Mouse (Mus musculus) heart, adult 2 months (tissue): Measurements from ENCODE around the gene Dap.

Experiments used
- CTCF ChIP-seq: fragments of 200-600 bp; IDR thresholded peaks from 2 replicates; pipeline ENCODE4 v1.8.1; 2022; ENCODE audit warnings: antibody characterized with exemption, mild to moderate bottlenecking, moderate library complexity
- EP300 ChIP-seq: fragments of 200-500 bp; IDR thresholded peaks from 2 replicates; pipeline ENCODE4 v1.6.1; 2011; ENCODE audit warnings: low read depth, low read length, control low read depth; ENCODE audit not compliant: insufficient read depth
- POLR2A ChIP-seq: fragments of 200-500 bp; IDR thresholded peaks from 2 replicates; pipeline ENCODE4 v1.6.1; 2011; ENCODE audit warnings: mild to moderate bottlenecking, low read depth, low read length, control low read depth; ENCODE audit not compliant: insufficient read depth

- TF ChIP-seq EP300 = no peak
- TF ChIP-seq POLR2A = no peak
- no peak for TF ChIP-seq CTCF
Observed at GRCm38 (mm10) chr15:31265845-31266244, 41.7 kb downstream of the Dap start.
